Mouse (Mus musculus) hindbrain, embryonic 10.5 days (tissue): ENCODE data around the gene Ddb1. TPM values are rescaled to one million over a fixed set of nuclear protein-coding genes. Genes with fewer than 3 reads are reported as not detected.

Experiments used
- DNase-seq: peaks from one replicate; pipeline ENCODE4 v3.0.0-alpha.2; 2017; ENCODE audit warnings: low spot score
- H3K27ac ChIP-seq: fragments of 300-500 bp; sonication (generic); 2 replicates; pipeline ENCODE4 v1.5.1; 2016; ENCODE audit warnings: mild to moderate bottlenecking, moderate library complexity
- H3K27me3 ChIP-seq: fragments of 300-500 bp; sonication (generic); 2 replicates; pipeline ENCODE4 v1.6.1; 2016; ENCODE audit warnings: mild to moderate bottlenecking; ENCODE audit not compliant: poor library complexity, insufficient read depth, severe bottlenecking
- H3K36me3 ChIP-seq: fragments of 300-500 bp; sonication (generic); 2 replicates; pipeline ENCODE4 v1.6.1; 2016; ENCODE audit warnings: mild to moderate bottlenecking, moderate library complexity
- H3K4me1 ChIP-seq: fragments of 300-500 bp; sonication (generic); replicated peaks from 2 replicates; pipeline ENCODE4 v1.6.1; 2016; ENCODE audit warnings: mild to moderate bottlenecking
- H3K4me3 ChIP-seq: fragments of 300-500 bp; sonication (generic); 2 replicates; pipeline ENCODE4 v1.5.1; 2016; ENCODE audit warnings: mild to moderate bottlenecking, moderate library complexity
- H3K9me3 ChIP-seq: fragments of 300-500 bp; sonication (generic); 2 replicates; pipeline ENCODE4 v1.6.1; 2016; ENCODE audit warnings: mild to moderate bottlenecking, moderate library complexity
- WGBS: fragments of 180-500 bp; shearing (Covaris S2); methylation state at CpG from one replicate; pipeline ENCODE4 v1.1.7; 2016; 5-methylcytosine and 5-hydroxymethylcytosine counted together
- polyA plus RNA-seq: library from polyadenylated mRNA; unstranded; fragments of >200 nt; fragmentation: Nextera tagmentation; extraction: Ambion mirVana; gene quantifications from 2 replicates; pipeline ENCODE4 v1.2.1, GENCODE M21; 2016

Gene Ddb1
- polyA plus RNA-seq, 1 experiment from 2014 or later, result 461 TPM

DNA sequence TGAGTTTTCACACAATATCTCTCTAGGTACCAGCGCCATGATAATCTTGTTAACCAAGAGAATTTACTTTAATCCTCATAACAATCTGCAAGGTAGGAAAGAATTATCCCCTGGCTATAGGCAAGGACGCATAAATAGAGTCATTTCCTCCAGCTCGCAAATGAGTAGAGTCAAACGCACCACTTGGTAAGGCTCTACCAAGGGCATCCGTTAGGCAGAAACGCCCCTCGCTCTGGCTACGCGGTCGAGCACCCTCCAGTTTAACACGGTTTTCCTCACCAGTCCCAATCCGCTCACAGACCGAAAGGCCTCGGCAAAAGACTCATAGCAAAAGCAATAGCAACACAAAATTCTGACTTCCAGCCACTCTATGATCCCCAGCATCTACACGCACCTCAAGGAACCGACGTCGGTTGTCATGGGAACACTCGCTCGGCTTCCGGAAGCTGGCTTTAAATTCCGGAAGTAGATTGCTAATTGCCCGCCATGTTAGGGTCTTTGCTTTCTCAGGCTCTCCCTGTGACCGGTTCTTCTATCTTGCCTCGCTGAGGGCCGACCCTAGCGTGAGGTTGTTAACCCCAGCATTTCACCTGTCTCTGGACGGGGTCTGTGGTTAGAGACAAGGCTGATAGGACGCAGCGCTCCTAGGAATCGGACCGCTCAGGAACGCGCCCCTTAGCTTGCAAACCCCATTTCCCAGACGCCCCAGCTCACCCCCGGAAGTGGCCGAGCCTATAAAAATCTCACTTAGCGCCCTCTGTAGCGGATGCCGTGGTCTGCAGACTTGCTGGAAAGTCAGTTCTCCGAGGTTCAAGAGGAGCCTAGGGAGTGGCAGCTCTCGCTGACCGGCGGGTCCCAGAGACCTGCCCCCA lies 28.2 kb upstream of the Ddb1 start, which contains the start of the genes Cyb561a3 and Tmem138:
TSS of gene Cyb561a3 (plus strand) at position 483 of the 872 bp plus-strand sequence.
TSS of gene Tmem138 (minus strand) at position 673 of the 872 bp plus-strand sequence.
- under 1% methylated on average over 44 of the region's 44 CpGs for WGBS
- no peaks in the 10 kb centered on the region for H3K9me3 ChIP-seq

DNA sequence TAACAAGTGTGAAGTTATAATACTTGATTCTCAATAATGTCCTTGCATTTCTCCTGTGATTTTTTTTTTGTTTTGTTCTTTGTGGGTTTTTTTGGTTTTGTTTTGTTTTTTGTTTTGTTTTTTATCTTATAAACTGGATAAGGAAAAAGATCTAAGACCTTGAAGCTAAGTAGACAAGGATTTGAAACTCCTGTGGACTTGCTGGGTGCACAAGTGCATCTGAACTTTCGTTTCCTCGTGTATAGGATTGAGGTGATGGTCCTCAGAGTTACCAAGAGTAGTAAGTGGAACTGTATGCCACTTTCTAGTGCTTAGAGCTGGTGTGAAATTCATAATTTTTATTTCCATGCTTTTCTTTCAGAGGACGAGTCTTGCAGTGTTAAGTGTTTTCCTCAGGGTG lies 25.0 kb upstream of the Ddb1 start:
- peaks cover 26% of the 10 kb centered on the region for H3K4me1 ChIP-seq
- H3K36me3 ChIP-seq, result peaks cover 11% of the 10 kb centered on the region
- H3K27ac ChIP-seq, result no peak overlapping the region
- no peaks in the 10 kb centered on the region for H3K27me3 ChIP-seq
- H3K4me3 ChIP-seq, result no peak overlapping the region
- 87% methylated on average over 3 of the region's 3 CpGs for WGBS
- DNase-seq, result no peak
- H3K9me3 ChIP-seq, result no peaks in the 10 kb centered on the region

More for the DNA sequence above, 28.2 kb upstream of the Ddb1 start, which contains the start of the genes Cyb561a3 and Tmem138:
- Histone ChIP-seq H3K4me3 (peak within 1 kb of the TSS; percentile 76), H3K27ac (peak within 1 kb of the TSS; percentile 96), H3K36me3 (peaks cover 32% of the 10 kb centered on the region), H3K27me3 (no peaks in the 10 kb centered on the region), H3K4me1 (peaks cover 26% of the 10 kb centered on the region)
- DNase-seq, result peak; percentile 94

DNA sequence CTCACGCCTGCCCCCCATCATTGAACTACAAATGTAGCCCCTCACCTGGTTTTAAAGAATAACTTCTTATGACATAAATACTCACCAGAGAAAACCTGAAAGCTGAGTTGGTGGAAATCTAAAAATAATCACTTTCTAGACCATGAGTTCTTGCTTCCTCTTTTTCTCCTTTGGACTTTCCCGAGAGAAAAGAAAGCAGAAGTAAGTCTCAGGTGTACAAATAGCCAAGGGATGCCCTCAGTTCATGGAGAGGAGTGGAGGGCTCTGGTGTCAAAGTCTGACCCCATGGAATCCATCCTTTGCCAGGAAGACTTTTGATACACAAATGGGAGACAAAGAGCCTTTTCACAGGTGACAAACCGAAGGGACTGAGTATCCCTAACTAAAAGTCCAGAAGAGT lies 24.4 kb upstream of the Ddb1 start:
- no peak overlapping the region for H3K4me3 ChIP-seq
- DNase-seq, result no peak
- H3K27me3 ChIP-seq, result no peaks in the 10 kb centered on the region
- H3K36me3 ChIP-seq, result peaks cover 10% of the 10 kb centered on the region
- peaks cover 21% of the 10 kb centered on the region for H3K4me1 ChIP-seq
- no peak overlapping the region for H3K27ac ChIP-seq
- H3K9me3 ChIP-seq, result no peaks in the 10 kb centered on the region
- 84% methylated on average over 3 of the region's 3 CpGs for whole genome bisulfite sequencing

DNA sequence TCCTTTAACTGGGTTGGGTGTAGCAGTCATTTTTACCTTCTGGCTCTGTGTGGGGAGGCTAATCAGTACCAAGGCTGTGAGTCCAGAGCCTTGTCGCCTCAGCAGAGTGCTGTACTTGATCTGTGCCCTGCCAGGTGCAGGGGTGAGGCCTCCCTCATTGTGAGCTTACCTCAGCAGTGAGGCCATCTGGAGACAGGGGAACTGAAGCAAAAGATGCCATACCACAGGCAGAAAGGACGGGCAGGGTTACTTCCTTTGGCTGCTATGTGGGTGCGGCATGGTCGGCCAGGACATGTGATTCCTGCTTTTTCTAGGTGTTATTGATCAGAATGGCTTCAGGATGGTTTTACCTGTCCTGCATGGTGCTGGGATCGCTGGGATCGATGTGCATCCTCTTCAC lies 23.1 kb upstream of the Ddb1 start:
- Histone ChIP-seq H3K9me3 (no peaks in the 10 kb centered on the region), H3K36me3 (peaks cover 10% of the 10 kb centered on the region), H3K4me3 (no peak overlapping the region), H3K27me3 (no peaks in the 10 kb centered on the region), H3K27ac (no peak overlapping the region), H3K4me1 (peaks cover 13% of the 10 kb centered on the region)
- no peak for DNase-seq
- WGBS, result 86% methylated on average over 6 of the region's 6 CpGs

- Histone ChIP-seq H3K27me3 (no peaks in the 10 kb centered on the region), H3K4me1 (peaks cover 2% of the 10 kb centered on the region), H3K9me3 (no peaks in the 10 kb centered on the region), H3K27ac (no peak overlapping the region), H3K4me3 (no peak overlapping the region), H3K36me3 (peaks cover 14% of the 10 kb centered on the region)
- 82% methylated on average over 7 of the region's 7 CpGs for WGBS
- no peak for DNase-seq
These were observed 21.5 kb upstream of the Ddb1 start for GRCm38 (mm10) chr19:10583550-10584146.

DNA sequence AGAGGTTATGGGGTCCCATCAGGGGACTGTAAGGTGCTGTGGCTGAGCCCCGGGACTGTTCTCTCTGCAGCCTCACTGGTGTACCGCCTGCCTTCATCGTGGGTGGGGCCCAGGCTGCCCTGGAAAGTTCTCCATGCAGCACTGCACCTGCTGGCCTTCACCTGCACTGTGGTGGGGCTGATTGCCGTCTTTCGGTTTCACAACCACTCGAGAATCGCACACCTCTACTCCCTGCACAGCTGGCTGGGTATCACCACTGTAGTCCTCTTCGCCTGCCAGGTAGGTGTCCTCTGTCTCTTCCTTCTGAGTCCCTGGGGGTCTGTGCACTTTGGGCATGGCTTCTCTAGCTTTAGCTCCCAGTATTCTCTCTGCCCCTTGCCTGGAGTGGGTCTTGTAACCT lies 20.0 kb upstream of the Ddb1 start:
- Histone ChIP-seq H3K27me3 (no peaks in the 10 kb centered on the region), H3K4me3 (no peak overlapping the region), H3K36me3 (peaks cover 14% of the 10 kb centered on the region), H3K9me3 (no peaks in the 10 kb centered on the region), H3K4me1 (peaks cover 10% of the 10 kb centered on the region), H3K27ac (no peak overlapping the region)
- DNase-seq, result no peak
- WGBS, result 87% methylated on average over 8 of the region's 8 CpGs

- H3K4me3 ChIP-seq, result no peak overlapping the region
- no peak overlapping the region for H3K27ac ChIP-seq
- DNase-seq, result no peak
- WGBS, result 89% methylated on average over 8 of the region's 8 CpGs
- no peaks in the 10 kb centered on the region for H3K9me3 ChIP-seq
- H3K36me3 ChIP-seq, result peaks cover 19% of the 10 kb centered on the region
- H3K27me3 ChIP-seq, result no peaks in the 10 kb centered on the region
- H3K4me1 ChIP-seq, result peaks cover 10% of the 10 kb centered on the region
These were observed 17.9 kb upstream of the Ddb1 start for GRCm38 (mm10) chr19:10587231-10587630.

GRCm38 (mm10) chr19:10589127-10589857 lies 15.8 kb upstream of the Ddb1 start:
- no peaks in the 10 kb centered on the region for H3K9me3 ChIP-seq
- H3K27me3 ChIP-seq, result no peaks in the 10 kb centered on the region
- peaks cover 38% of the 10 kb centered on the region for H3K36me3 ChIP-seq
- peak overlapping the region; percentile 67; the same call in 1 of the 2 replicates for H3K27ac ChIP-seq
- 60% methylated on average over 5 of the region's 5 CpGs for WGBS
- H3K4me3 ChIP-seq, result no peak overlapping the region
- DNase-seq, result no peak
- peaks cover 10% of the 10 kb centered on the region for H3K4me1 ChIP-seq

- whole genome bisulfite sequencing, result 79% methylated on average over 3 of the region's 3 CpGs
- Histone ChIP-seq H3K4me3 (no peak overlapping the region), H3K27me3 (no peaks in the 10 kb centered on the region), H3K9me3 (no peaks in the 10 kb centered on the region), H3K36me3 (peaks cover 43% of the 10 kb centered on the region), H3K4me1 (peaks cover 10% of the 10 kb centered on the region), H3K27ac (no peak overlapping the region)
- DNase-seq, result no peak
These were observed 14.8 kb upstream of the Ddb1 start for GRCm38 (mm10) chr19:10590301-10590700.

DNA sequence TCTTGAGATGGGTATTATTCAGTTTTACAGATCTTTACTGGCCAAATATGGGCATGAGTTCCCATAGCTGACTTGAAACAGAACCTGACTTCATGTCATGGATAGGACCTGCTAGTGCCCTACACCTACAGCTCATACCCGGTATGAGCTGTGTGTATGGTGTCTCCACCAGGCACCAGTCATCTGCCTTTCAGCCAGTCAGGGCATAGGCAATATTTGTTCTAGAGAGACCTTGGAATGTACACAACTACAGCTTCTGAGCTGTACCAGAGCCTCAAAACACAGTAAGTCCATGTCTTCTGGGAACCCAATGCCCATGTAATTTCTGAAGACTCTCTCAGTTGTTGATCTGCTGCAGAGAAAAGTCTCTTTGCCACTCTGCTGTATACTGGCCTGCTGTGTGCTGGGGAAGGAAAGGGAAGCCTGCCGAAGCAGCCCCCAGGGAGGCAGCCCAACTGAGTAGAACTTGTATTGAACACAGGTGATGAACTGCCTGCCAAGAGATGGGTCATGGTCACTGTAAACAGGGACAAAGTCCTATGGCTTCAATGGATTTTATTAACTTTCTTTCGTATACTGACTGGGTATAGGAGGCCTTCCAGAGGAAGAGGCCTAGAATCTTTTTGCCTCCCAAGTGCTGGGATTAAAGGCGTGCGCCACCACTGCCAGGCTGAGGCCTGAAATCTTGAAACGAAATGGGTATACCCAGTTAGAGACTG lies 13.3 kb upstream of the Ddb1 start:
- H3K27me3 ChIP-seq, result no peaks in the 10 kb centered on the region
- no peaks in the 10 kb centered on the region for H3K9me3 ChIP-seq
- H3K4me3 ChIP-seq, result no peak overlapping the region
- no peak for DNase-seq
- peaks cover 57% of the 10 kb centered on the region for H3K36me3 ChIP-seq
- H3K4me1 ChIP-seq, result peaks cover 10% of the 10 kb centered on the region
- 92% methylated on average over 6 of the region's 6 CpGs for WGBS
- no peak overlapping the region for H3K27ac ChIP-seq

DNA sequence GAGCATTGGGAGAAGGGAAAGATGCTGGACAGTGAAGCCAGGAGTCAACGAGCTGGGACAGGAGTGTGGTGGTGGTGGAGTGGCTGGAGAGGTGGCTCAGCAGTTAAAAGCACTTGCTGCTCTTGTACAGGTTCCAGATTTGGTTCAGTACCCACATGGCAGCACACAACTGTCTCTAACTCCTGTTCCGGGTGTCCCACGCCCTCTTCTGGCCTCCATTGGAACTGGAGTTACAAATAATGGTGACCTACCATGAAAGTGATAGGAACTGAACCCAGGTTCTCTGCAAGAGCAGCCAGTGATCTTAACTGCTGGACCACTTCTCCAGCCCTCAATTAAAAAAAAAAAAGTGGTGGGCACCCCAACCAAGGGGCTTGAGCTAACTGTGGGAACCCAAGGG lies 6.9 kb upstream of the Ddb1 start:
- 39% methylated on average over 3 of the region's 3 CpGs for WGBS
- Histone ChIP-seq H3K9me3 (no peaks in the 10 kb centered on the region), H3K36me3 (peaks cover 68% of the 10 kb centered on the region), H3K4me3 (no peak overlapping the region), H3K27me3 (no peaks in the 10 kb centered on the region), H3K27ac (no peak overlapping the region), H3K4me1 (peaks cover 11% of the 10 kb centered on the region)
- DNase-seq, result no peak

DNA sequence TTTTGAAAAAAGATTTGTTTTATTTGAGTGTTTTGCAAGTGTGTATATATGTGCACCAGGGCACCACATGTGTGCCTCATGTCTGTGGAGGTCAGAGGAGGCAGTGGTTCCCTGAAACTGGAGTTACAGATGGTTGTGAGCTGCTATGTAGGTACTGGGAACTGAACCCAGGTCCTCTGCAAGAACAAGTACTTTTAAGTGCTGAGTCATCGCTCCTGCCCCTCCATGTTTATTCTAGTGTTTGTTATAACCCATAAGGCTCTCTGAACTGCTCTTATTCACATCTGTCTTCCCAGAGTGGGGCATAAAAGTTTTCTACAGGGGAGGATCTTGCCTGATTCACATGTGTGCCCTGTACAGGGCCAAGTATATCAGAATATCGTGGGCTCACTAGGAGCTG lies 5.5 kb upstream of the Ddb1 start:
- WGBS, result 94% methylated on average over 2 of the region's 2 CpGs
- DNase-seq, result no peak
- peaks cover 26% of the 10 kb centered on the region for H3K4me1 ChIP-seq
- peaks cover 53% of the 10 kb centered on the region for H3K36me3 ChIP-seq
- no peak overlapping the region for H3K4me3 ChIP-seq
- no peaks in the 10 kb centered on the region for H3K9me3 ChIP-seq
- no peaks in the 10 kb centered on the region for H3K27me3 ChIP-seq
- no peak overlapping the region for H3K27ac ChIP-seq
